Mouse (Mus musculus): ENCODE results near the gene Cdh13. TPM values are rescaled to one million over a fixed set of nuclear protein-coding genes. Genes with fewer than 3 reads are reported as not detected.

Cdh13 gene
- polyA plus RNA-seq, 1 experiment from 2014 or later, result 0.53 TPM

DNA sequence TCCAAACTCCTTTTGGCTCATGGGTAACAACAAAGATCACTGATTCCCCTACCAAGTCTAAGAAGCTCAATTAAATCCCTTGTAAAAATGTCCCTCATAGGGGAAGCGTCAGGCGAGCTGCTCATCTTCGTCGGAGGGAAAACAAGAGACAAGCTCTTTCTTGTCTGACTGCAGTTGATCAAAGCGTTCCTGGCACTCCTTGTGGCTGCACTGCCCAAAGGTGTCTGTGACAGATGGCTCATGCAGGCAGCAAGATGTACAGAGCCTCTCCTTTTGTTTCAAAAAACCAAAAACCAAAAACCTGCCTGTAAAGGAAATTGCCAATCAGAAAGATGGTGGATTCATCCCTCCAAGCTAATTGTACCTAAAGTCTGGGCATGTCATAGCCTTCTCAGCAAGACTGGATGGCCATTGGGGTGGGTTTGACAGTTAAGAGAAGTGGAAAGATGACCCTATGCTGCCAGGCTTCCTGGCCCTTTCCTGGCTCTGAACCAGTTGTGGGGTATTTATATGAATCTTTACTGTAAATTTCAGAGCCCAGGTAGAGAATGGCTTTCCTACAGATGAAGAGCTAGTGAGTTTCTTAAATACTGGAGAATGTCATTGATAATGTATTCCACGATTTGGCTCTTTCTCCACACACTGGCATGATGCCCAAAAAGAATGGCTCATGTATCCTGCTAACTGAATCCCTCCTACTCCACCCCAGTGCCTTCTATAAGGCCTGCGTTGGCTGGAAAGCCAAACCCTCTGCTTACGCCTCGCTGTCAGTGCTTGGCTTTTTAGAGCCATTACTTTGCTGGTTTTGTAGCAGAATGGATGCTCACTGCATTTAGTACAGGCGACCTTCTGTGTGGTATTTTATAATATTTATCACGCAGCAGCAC, 596.6 kb downstream of the Cdh13 start:
- H3K27ac ChIP-seq (ENCODE audit: low read depth), result no peak overlapping the region
- no peak overlapping the region for H3K4me2 ChIP-seq (ENCODE audit: low read depth, low read length)
- 74% methylated on average over 11 of the region's 11 CpGs for WGBS (ENCODE audit: insufficient replicate concordance)
- no peaks in the 10 kb centered on the region for H3K9me3 ChIP-seq (ENCODE audit: low read length)
- TF ChIP-seq CTCF (IDR thresholded peaks at IDR 0.05; ENCODE audit: low read depth) (no peak), EP300 (IDR thresholded peaks at IDR 0.05; ENCODE audit: low read depth) (no peak)
- no peak overlapping the region for H3K9ac ChIP-seq (replicated peaks)
- no peak overlapping the region for H3K4me3 ChIP-seq (ENCODE audit: low read depth, low read length)
- H3K27me3 ChIP-seq (ENCODE audit: insufficient read depth, low read length), result no peaks in the 10 kb centered on the region
- no peaks in the 10 kb centered on the region for H3K4me1 ChIP-seq (ENCODE audit: insufficient read depth)
- H3K36me3 ChIP-seq (replicated peaks; ENCODE audit: insufficient read depth, low read length), result no peaks in the 10 kb centered on the region
- ATAC-seq, result no peak
- no peak for DNase-seq

DNA sequence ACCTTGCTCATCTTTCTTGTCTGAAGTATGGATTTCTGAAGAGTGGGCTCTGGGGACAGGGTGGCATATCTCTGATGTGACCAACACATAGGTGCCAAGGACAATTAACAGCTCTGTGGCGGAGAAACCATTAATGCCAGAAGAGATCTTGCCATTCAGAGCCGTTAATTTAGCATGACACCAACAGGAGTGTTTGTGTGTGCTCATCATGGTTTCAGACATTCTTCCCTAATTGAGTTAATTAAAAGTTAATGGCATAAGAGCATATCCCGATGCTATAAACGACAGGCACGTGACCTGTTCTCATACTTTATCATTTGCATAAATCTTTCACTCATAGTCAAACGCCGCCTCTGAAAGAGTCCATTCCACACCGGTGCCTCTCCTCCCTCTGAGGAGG, 600.8 kb downstream of the Cdh13 start:
- Histone ChIP-seq H3K9ac (replicated peaks) (no peak overlapping the region), H3K27me3 (ENCODE audit: insufficient read depth, low read length) (no peaks in the 10 kb centered on the region), H3K4me3 (ENCODE audit: low read depth, low read length) (no peak overlapping the region), H3K4me1 (ENCODE audit: insufficient read depth) (no peaks in the 10 kb centered on the region), H3K9me3 (ENCODE audit: low read length) (no peaks in the 10 kb centered on the region), H3K27ac (ENCODE audit: low read depth) (no peak overlapping the region), H3K4me2 (ENCODE audit: low read depth, low read length) (no peak overlapping the region), H3K36me3 (replicated peaks; ENCODE audit: insufficient read depth, low read length) (no peaks in the 10 kb centered on the region)
- TF ChIP-seq EP300 (IDR thresholded peaks at IDR 0.05; ENCODE audit: low read depth) (no peak), CTCF (IDR thresholded peaks at IDR 0.05; ENCODE audit: low read depth) (no peak)
- DNase-seq, result no peak
- ATAC-seq, result no peak
- 83% methylated on average over 8 of the region's 8 CpGs for WGBS (ENCODE audit: insufficient replicate concordance)

DNA sequence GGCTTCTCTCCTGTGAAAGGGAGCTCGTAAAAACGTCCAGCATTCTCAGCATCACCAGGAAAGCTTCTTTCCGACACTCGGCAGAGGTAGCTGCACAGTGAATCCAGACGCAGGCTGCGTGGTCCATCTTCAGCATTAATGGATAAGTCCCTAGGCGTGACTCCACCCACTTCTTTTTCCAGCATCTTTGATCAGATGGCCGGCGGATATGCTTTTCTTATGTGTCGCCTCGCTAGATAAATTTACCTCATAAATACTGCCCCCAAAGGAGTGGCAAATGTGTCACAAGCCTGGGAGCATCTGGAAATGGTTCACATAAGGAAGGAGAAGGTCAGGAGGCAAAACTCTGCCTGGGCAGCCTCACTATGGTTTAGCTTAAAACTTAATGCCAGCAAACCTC, 601.5 kb downstream of the Cdh13 start:
- ATAC-seq (no peak), DNase-seq (no peak)
- H3K4me1 ChIP-seq (ENCODE audit: insufficient read depth), result no peaks in the 10 kb centered on the region
- H3K4me3 ChIP-seq (ENCODE audit: low read depth, low read length), result no peak overlapping the region
- no peaks in the 10 kb centered on the region for H3K27me3 ChIP-seq (ENCODE audit: insufficient read depth, low read length)
- TF ChIP-seq CTCF (IDR thresholded peaks at IDR 0.05; ENCODE audit: low read depth), result no peak
- no peak for TF ChIP-seq EP300 (IDR thresholded peaks at IDR 0.05; ENCODE audit: low read depth)
- WGBS (ENCODE audit: insufficient replicate concordance), result 78% methylated on average over 11 of the region's 11 CpGs
- H3K36me3 ChIP-seq (replicated peaks; ENCODE audit: insufficient read depth, low read length), result no peaks in the 10 kb centered on the region
- H3K4me2 ChIP-seq (ENCODE audit: low read depth, low read length), result no peak overlapping the region
- H3K27ac ChIP-seq (ENCODE audit: low read depth), result no peak overlapping the region
- no peaks in the 10 kb centered on the region for H3K9me3 ChIP-seq (ENCODE audit: low read length)
- no peak overlapping the region for H3K9ac ChIP-seq (replicated peaks)

DNA sequence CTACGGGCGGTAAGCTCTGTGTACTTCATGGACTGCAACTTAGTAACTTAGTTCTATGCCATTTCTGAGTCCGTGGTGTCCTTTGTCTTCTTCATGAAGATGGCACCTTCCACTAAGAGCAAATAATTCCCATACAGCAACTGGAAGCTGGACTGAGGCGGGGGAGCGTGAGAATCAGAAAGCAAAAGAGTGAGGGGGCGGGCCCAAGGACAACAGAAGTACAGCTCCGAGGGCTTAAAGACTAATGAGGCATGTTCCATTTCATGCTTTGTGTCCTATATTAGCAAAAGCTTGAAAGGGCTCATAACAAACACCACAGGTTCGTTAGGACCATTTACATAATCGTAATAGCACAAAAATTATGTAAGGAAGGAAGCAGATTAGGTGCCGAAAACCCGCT, 618.9 kb downstream of the Cdh13 start:
- no peak overlapping the region for H3K9ac ChIP-seq (replicated peaks)
- H3K4me1 ChIP-seq (ENCODE audit: insufficient read depth), result no peaks in the 10 kb centered on the region
- H3K27ac ChIP-seq (ENCODE audit: low read depth), result no peak overlapping the region
- H3K4me3 ChIP-seq (ENCODE audit: low read depth, low read length), result no peak overlapping the region
- no peaks in the 10 kb centered on the region for H3K36me3 ChIP-seq (replicated peaks; ENCODE audit: insufficient read depth, low read length)
- ATAC-seq (no peak), DNase-seq (no peak)
- TF ChIP-seq CTCF (IDR thresholded peaks at IDR 0.05; ENCODE audit: low read depth) (no peak), EP300 (IDR thresholded peaks at IDR 0.05; ENCODE audit: low read depth) (no peak)
- H3K4me2 ChIP-seq (ENCODE audit: low read depth, low read length), result no peak overlapping the region
- WGBS (ENCODE audit: insufficient replicate concordance), result 81% methylated on average over 11 of the region's 11 CpGs
- no peaks in the 10 kb centered on the region for H3K27me3 ChIP-seq (ENCODE audit: insufficient read depth, low read length)
- H3K9me3 ChIP-seq (ENCODE audit: low read length), result peaks cover 3% of the 10 kb centered on the region; the same call in 1 of the 2 replicates

DNA sequence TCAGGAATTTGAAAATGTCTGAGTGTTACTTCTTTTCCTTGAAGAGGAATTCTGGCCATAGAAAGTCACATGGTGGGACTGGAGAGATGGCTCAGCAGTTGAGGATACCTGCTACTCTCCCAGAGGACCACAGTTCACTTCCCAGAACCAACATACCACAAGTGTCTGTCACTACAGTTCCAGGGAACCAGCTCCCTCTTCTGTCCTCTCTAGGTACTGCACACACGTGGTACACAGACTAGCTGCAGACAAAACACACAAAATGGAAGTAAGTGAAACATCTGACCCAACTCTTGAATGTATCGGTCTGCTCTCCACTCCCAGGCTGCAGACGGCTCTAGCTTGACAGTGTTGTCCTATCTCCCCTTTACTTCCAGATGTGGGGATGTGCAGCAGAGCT, 633.0 kb downstream of the Cdh13 start:
- H3K9ac ChIP-seq (replicated peaks), result no peak overlapping the region
- no peak overlapping the region for H3K4me2 ChIP-seq (ENCODE audit: low read depth, low read length)
- H3K27me3 ChIP-seq (ENCODE audit: insufficient read depth, low read length), result no peaks in the 10 kb centered on the region
- DNase-seq, result no peak
- H3K27ac ChIP-seq (ENCODE audit: low read depth), result no peak overlapping the region
- WGBS (ENCODE audit: insufficient replicate concordance), result 82% methylated on average over 3 of the region's 3 CpGs
- no peak for ATAC-seq
- H3K4me1 ChIP-seq (ENCODE audit: insufficient read depth), result no peaks in the 10 kb centered on the region
- H3K36me3 ChIP-seq (replicated peaks; ENCODE audit: insufficient read depth, low read length), result no peaks in the 10 kb centered on the region
- peaks cover 14% of the 10 kb centered on the region for H3K9me3 ChIP-seq (ENCODE audit: low read length)
- H3K4me3 ChIP-seq (ENCODE audit: low read depth, low read length), result no peak overlapping the region
- TF ChIP-seq EP300 (IDR thresholded peaks at IDR 0.05; ENCODE audit: low read depth), result no peak
- no peak for TF ChIP-seq CTCF (IDR thresholded peaks at IDR 0.05; ENCODE audit: low read depth)

DNA sequence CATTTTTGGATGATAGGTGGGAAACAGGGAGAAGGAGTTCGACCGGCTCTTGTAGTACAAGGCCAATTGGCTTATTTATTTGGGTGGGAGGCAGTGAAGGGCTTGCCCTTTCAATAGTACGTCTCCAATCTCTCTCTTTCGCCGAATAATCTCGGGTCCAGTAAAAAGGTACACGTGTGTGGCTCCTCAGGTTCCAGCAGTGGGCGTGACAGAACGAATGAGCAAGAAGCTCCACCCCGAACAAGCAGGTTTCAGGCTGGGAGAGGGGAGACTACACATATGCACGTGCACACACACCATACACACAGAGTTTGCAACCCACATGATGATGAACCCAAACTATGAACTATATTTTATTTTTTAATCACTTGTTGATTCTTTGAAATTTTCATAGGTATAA, 653.9 kb downstream of the Cdh13 start:
- 32% methylated on average over 11 of the region's 11 CpGs for WGBS (ENCODE audit: insufficient replicate concordance)

More for the DNA sequence above, 653.9 kb downstream of the Cdh13 start:
- H3K27ac ChIP-seq (ENCODE audit: low read depth), result no peak overlapping the region
- no peak overlapping the region for H3K4me2 ChIP-seq (ENCODE audit: low read depth, low read length)
- H3K9me3 ChIP-seq (ENCODE audit: low read length), result peaks cover 2% of the 10 kb centered on the region; the same call in 1 of the 2 replicates
- H3K9ac ChIP-seq (replicated peaks), result no peak overlapping the region
- no peaks in the 10 kb centered on the region for H3K4me1 ChIP-seq (ENCODE audit: insufficient read depth)
- no peak for ATAC-seq
- H3K27me3 ChIP-seq (ENCODE audit: insufficient read depth, low read length), result no peaks in the 10 kb centered on the region
- TF ChIP-seq CTCF (IDR thresholded peaks at IDR 0.05; ENCODE audit: low read depth) (no peak), EP300 (IDR thresholded peaks at IDR 0.05; ENCODE audit: low read depth) (no peak)
- no peak overlapping the region for H3K4me3 ChIP-seq (ENCODE audit: low read depth, low read length)
- no peak for DNase-seq
- H3K36me3 ChIP-seq (replicated peaks; ENCODE audit: insufficient read depth, low read length), result no peaks in the 10 kb centered on the region

Data from liver, postnatal 0 days (tissue).